Mouse (Mus musculus) cerebellum, adult 9-10 months (tissue): Measurements from ENCODE around the gene Adamtsl5.
"Not testable (repeated sequence)": the region's sequence is repeated elsewhere in the genome, so short reads cannot be mapped to it uniquely, and the experiment has no call there.

Source experiments
- DNase-seq: peaks from one replicate; pipeline ENCODE4 v3.0.0; 2022

The Adamtsl5 gene

DNA sequence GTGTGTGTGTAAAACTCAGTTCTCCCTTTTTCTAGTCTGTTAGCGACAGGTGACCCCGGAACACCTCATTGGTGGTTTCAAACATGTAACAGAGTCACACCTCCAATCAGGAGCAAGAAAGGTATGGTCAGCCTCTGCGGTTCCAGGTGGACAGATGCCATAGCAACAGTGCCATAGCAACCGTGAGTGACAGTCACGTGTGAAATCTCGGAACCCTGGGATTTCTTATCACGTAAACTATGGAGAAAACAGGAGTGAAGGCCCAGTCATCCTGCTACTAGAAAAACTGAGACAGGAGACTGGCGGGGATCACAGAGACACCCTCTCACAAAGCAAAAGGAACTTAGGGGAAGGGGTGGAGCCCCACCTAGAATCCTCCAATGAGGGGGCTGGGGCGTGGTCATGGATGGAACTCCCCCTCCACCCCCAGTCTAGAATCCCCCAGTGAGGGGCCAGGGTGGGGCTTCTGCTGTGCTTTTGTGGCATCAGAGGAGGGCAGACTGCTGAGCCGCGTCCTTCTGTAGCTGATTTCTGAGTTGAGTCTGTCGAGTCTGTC is 23.3 kb upstream of the Adamtsl5 start:
- DNase-seq, result peak; percentile 83

DNA sequence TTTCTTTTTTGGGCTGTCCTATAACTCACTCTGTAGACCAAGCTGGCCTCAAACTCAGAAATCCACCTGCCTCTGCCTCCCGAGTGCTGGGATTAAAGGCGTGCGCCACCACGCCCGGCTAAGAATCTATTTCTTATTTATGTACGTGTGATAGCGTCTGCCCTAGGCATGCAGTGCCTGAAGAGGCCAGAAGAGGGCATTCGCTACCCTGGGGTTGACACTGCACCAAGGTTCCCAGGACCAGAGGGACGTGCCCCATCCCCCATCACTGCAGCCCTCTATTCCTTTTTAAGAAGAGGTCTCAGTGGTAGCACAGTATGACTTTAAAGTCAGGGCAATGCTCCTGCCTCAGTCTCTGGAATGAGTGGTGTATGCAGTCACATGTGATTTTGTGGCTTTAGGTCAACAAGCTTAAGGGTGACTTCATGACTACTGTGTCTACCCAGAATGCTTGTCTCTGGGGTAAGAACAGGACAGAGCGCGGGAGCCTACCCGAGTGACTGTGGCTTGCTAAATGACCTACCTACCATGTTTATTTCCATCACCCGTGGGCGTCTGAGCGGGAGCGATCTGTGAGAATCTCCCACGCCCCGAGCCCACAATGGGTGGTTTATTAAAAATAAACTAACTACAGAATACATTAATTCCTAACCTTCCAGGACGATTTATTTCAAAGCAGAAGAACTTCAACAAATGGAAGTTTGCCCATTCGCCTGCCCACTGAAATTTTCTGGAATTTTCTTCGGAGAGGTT is 22.0 kb upstream of the Adamtsl5 start:
- no peak for DNase-seq

DNA sequence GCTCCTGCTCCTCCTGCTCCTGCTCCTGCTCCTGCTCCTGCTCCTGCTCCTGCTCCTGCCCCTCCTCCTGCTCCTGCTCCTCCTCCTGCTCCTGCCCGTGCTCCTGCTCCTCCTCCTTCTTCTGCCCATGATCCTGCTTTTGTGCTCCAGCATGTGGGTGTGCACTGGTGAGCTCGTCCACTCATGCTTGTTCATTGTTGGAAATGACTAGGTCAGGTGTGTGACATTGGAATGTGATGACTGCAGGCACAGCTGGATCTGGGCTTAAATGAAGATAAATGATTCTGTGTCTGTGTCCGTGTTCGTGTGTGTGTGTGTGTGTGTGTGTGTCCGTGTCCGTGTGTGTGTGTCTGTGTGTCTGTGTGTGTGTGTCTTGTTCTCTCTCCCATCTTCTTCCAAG is 20.2 kb upstream of the Adamtsl5 start:
- DNase-seq, result no peak

DNA sequence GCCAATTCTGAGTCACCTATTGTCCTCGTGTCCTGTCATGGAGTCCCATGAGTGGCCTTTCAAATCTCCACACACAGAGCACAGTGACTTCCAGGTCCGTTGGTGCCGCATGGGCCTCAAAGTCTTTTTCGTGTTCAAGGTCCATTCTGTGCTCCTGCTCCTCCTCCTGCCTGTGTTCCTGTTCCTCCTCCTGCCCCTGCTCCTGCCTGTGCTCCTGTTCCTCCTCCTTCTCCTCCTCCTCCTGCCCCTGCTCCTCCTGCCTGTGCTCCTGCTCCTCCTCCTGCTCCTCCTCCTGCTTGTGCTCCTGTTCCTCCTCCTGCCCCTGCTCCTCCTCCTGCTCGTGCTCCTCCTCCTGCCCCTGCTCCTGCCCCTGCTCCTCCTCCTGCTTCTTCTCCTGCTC is 19.7 kb upstream of the Adamtsl5 start:
- DNase-seq, result no peak

DNA sequence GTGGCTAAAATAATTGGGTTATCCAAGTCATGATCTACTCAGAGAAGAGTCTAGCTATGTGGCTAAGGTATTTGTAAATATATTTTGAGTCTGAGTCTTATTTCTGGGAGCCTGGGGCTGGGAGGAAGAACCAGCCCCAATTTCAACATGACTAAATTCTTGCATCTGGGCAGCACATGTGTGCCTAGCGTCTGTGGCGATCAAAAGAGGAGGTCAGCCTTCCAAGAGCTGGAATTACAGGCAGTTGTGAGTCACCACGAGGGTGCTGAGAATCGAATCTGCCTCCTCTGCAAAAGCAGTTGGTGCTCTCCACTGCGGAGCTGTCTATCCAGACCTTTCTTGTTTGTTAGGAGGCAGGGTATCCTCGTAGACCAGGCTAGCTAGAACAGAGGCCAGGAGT is 17.5 kb upstream of the Adamtsl5 start:
- DNase-seq, result no peak

DNA sequence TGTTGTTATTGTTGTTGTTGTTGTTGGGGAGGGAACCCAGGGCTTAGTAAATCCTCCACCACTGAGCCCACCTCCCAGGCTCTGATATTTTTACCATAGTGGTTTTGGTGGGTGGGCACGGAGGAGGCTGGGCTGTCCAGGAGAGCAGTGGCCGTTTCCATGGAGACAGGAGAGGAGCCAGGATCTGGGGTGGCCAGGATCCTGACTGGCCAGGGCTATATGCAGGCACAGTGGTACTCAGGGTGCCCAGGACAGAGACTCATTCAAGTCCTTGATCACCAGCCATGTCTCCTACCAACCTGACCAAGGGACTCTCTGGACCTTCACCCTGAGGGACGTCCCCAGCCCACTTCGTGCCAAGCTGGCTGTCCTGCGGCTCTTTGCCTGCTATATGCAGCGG is 15.5 kb upstream of the Adamtsl5 start:
- DNase-seq, result no peak

DNA sequence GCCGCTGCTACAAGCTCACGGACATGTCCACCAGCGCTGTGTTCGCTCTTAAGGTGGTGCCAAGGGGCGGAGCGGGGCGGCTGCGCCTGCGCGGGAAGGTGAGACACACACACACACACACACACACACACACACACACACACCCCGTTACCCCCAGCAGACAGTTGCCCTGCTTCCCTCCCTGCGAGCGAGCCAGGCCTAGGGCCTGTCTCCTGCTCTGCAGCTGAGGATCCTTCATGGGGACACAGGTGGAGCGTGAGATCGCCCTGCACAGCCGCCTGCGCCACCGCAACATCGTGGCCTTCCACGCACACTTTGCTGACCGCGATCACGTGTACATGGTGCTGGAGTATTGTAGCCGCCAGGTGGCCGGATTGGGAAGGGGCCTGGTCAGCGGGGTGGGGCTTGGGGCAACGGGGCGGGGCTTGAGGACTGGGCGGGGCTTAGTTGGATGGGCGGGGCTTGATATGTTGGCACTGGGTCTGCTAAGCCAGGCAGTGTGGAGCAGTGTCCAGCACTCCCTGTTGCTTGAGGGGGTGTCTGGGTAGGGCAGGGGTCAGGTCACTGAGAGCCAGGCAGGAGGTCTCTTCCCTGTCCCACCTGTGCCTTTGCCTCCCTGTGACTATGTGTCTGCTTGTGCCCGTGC is 9.9 kb upstream of the Adamtsl5 start:
- peak; percentile 83 for DNase-seq

DNA sequence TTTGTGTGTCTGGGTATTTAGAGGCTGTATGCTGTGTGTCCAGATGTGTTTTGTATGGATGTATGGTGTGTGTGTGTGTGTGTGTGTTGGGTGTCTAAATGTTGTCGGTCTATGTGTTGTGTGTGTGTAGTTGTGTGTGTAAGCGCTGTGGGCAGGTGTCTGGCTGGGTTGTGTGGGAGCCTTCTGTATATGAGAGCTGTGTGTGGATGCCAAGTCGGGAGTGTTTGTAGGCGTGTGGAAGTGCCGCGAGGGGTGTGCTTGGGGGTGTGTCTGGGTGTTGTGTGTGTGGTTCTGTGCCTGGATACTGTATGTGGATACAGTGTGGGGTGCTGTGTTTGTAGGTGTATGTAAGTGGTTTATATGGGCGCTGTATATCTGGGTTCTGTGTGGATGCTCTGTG is 9.1 kb upstream of the Adamtsl5 start:
- peak; percentile 66 for DNase-seq

DNA sequence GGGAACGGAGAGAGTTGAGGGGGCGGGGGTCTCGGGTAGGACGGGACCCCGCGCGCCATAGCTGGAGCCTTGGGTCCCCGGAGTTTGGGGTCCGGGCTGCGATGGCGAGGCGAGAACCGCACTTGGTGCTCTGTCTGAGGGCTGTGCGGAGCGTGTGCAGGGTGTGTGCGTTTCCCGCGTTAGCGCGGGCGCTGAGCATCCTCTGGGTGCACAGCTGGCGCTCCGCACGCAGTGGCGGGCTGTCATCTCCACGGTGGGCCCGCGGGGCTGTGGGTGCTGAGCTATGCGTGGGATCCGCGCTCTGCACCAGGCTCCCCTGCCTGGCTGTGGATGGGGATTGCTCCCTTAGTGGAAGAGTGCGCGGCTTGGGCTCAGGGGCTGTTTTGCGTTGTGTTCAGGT is 8.5 kb upstream of the Adamtsl5 start:
- DNase-seq, result no peak

DNA sequence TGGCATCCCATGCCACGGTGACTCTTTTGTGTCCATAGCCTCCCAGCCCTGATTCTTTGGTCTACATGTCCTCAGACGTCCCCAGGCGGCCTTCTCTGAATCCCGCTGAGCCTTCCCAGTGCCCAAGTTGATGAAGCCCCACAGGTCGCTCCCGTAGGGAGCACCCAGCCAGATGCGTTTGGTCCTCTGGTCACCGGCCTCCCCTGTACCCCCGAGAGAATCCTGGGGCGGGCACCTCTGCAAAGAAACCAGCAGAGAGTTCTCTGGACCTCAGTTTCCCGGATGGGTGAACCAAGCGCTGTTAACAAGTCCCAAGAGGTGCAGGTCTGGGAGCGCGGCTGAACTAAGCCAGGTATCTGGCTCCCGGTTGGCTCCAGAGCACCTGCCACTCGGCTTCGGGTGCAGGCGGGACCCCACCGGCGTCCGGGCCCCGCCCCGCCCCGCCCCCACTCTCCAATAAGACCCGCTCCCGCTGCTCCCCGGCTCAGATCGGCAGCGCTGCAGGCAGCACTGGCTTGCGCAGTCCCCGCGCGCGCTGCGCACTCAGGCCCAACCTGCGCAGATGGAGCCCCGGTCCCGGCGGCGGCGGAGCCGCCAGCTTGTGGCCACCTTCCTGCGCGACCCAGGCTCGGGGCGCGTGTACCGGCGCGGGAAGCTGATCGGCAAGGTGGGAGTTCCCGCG is 7.9 kb upstream of the Adamtsl5 start, which contains the start of gene Plk5:
Gene Plk5, plus strand, starts transcription at position 459 of the 682 bp plus-strand sequence.
- peak; percentile 78 for DNase-seq

DNA sequence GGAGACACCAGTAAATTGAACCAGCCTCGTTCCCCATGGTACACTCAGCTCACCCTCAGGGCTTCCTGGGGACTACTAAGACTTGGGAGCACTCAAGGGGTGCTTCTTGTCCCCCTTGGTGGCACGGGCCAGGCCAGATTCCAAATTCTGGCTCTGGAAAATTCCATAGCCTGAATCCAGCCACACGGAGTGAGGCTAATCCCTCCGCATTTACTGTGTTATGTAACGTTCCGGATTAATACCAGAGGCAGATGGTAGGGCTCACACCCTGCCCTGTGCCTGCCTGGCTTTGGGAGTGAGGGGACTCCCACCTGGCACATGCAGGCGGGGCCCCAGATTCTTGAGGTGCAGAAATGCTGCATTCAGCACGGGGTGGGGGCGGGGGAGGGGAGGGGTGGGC is 7.2 kb upstream of the Adamtsl5 start:
- DNase-seq, result peak; percentile 91

DNA sequence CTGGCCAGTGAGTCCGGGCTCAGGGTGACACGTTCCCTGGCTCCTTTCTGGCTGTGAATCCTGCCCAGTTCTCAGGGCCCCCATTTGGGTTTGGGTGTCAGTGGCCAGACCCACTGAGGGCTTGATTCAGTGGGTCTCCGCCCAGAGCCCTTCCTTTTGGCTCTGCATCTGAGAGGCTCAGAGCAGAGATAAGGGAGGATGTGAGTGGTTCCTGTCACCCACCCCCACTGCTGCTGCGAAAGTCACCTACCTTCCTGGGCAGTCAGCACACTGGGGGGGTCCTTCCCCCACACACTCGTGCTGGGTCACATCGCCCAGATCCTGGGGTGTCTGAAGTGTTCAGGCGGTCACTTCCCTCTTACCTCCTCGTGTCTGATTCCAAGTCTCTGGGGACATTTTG is 4.5 kb upstream of the Adamtsl5 start:
- no peak for DNase-seq

DNA sequence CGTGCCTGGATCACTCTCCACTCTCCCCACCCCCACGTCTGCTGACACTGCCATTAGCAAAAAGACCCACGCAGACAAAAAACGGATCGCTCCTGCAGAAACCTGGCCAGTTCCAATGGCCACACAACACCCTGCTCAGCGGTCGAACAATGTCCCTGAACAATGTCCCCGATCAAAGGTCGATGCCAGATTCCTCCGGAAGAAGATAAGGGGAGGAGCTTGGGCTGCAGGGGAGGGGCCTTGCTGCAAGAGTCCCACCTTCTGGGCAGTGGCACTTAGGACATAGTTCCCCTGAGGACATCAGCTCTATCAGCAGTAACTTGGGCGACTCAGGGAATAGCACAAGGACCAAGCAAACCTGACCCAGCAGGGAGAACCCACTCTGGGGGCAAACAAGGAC is 3.7 kb upstream of the Adamtsl5 start:
- no peak for DNase-seq

DNA sequence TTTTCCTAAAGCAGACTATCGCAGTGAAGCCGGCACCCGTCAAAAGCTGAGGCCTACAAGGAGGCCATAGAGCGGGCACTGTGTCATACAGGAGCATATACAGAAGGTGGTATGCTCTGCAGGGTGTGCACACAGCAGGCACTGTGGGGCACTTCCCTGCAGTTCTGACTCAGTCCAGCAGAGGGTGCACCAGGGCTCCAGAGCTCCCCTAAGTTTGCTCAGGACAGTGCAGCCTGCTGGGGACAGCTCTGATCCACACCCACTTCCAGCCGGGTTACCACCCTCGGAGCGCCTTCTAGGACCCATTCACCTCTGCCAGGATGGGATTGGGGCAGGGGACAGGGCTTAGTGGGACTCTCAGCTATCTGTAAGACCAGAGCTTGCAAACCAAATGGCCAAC is 2.1 kb upstream of the Adamtsl5 start:
- DNase-seq, result peak; percentile 87

DNA sequence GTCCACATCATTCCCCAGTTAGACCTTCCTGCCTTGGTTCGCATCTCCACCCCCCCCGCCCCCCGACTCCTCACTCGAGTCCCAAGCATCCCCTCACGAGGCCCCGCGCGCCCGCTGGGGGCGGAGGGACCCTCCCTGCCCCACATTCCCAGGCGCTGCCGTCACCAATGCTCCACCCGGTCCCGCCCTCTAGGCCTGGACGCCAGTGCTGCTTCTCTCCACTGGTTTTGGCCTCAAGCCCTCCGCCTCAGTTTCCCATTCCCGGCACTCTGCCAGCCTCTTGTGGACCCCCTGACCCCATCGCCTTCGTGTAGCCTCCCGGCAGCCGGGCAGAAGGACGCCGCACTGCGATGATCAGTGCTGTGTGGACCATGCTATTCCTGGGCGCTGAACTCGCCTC is 769 bp upstream of the Adamtsl5 start:
- no peak for DNase-seq

DNA sequence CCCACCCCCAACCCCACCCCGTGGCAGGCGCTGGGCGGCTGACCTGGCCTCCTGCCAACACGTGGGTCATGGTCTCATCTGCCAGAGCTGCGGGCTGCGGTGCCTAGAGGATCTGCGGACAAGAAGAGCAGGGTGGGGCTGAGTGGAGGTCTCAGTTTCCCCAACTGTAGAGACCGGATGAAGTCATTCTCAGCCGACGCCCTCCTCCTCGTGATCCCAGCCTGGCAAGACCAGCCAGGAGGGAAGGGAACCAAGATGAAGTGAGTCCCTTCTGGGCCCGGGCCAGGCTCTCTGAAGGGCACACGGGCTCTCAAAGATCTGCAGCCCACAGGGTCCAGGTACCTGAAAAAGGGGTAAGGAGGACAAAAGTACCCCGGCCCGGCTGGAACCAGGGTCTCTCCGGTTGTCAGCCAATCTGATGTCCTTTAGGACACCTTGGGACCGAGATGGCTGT is 671 bp downstream of the Adamtsl5 start:
- no peak for DNase-seq

DNA sequence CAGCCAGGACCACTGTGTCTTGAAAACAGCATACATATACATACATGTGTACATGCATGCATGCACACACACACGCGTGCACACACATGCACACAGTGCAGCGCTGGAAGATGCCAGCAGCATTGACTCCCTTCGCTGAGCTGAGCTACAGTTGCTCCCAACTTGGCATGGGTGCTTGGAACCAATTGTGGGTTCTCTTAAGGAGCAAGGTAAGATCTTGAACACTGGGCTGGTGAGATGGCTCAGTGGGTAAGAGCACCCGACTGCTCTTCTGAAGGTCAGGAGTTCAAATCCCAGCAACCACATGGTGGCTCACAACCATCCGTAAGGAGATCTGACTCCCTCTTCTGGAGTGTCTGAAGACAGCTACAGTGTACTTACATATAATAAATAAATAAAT is 2.3 kb downstream of the Adamtsl5 start:
- not testable (repeated sequence) for DNase-seq

DNA sequence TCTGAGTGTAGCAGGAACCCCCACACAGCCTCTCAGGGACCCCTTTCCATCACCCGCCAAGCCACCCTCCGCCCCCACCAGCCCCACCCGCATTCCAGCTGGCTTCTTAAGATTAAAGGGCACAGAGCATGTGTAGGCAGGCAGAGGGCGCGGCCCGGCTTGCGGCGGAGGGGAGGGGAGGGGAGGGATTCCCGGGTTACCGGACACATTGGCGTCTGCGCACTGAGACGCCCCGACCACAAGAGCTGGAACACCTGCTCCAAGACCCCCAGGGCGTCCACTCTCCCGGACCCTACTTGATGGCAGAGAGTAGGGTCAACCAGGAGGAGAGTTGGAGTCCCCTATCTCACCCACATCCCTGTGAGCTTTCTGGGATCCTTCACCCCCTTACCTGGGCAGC is 3.1 kb downstream of the Adamtsl5 start:
- no peak for DNase-seq

DNA sequence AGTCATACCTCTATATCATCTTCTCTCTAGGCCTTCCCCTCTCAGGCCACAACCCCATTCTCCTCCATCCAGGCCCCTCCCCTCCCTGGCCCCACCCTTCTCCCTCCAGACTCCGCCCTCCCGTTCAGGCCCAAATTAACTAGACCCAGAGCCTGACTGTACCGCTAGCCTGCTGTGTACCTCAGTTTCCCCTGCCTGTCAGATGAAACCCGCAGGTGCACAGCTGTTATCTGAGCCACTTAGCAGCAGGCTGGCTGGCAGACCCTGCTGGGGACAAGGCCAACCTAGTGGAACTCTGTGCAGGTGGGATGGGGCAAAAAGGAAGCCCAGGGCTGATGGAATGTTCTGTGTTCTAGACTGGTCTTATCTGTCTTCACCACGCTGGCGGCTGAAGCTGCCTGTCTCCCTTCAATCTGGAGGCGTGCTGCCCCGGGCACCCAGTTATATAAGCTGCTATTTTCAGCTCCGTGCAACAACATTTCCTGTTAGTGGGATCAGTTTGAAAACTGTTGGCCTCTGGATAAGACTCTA is 4.0 kb downstream of the Adamtsl5 start:
- no peak for DNase-seq

DNA sequence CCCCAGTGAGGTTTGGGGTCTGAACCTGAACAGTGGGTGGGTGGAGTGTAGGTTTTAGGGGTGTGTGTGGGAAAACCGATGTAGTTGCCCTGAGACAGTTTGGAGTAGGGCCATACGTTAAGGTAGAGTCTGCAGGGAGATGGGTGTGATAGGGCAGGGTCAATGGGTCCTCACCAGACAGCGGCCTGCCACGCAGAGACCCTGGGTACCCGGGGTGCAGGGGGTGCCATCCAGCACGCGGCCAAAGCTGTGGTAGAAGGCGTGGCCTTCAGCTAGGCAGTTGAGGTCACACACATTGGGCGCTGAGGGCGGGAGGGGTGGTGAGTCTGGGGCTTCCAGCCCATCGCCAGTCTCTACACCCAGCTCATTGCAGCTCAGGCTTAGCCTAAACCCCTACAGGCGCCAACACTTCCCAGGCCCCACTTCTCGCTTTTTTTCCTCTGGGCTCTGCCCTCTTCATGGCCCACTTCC is 4.8 kb downstream of the Adamtsl5 start:
- DNase-seq, result no peak

DNA sequence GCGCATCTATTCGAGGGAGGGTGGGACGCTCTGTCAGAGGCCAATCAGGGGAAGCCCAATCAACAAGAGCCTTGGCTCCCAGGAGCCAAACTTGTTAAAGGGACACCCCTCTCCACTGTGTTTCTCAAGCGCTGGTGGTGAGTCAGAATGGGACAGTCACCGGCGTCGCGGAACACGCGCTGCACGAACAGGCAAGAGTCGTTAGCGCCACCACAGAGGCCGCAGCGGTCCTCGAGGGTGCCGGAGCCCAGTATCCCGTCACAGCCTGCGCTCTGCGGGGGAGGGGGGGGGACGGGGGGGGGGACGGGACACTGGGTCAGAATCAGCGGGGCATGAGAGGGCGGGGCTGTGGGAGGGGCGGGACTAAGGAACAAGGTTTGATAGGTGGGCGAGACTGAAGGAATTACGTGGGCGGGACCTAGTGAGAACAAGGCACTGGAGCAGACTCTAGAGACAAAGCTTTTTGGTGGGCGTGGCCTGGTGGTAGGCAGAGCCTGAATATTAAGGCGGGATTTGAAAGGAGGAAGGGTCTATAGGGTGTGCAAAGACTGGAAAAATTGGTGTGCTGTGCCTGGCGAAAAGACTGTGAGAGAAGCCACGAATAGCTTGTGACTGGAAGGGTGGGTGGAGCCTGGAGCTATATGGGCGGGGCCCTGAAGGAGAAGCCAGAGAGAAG is 5.3 kb downstream of the Adamtsl5 start:
- peak; percentile 45 for DNase-seq

DNA sequence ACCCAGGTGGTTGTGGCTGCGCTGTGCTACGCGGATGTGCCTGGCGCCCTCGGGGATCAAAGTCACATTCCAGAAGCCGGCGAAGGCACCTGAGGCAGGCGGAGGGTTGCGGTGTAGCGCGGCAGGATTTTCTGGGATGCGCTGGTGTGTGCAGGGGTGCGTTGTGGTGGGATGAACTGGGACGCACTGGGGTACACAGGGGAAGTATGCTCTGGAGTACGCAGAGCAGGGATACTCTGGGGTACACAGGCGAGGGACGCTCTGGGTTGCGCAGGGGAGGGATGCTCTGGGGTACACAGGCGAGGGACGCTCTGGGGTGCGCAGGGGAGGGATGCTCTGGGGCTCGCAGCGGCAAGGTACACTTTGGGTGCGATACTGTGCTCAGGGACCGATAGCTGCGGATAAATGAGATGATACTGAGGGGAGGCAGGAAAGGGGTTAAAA is 5.9 kb downstream of the Adamtsl5 start:
- no peak for DNase-seq
